ENCODE assay signal across 13 mouse cellular contexts in genomic region chr1:142665262-142665661, GRCm38 (mm10).
"Had no signal": no experiment of that assay in that cellular context is flagged by ENCODE, and none has a peak within 500 bp of the region (broad histone marks: within the 10 kb centered on the region; RNA-seq: fewer than 3 reads in every experiment).

No protein-coding gene starts in this region.

- ATAC-seq: intestine, postnatal 0 days; liver, postnatal 0 days; midbrain, embryonic 16.5 days had no signal

- H3K27ac ChIP-seq: limb, embryonic 15.5 days; liver, embryonic 13.5 days; lung, embryonic 15.5 days; stomach, postnatal 0 days had no signal

- H3K4me3 ChIP-seq: limb, embryonic 15.5 days; liver, embryonic 13.5 days; lung, embryonic 15.5 days had no signal

- H3K27me3 ChIP-seq: limb, embryonic 15.5 days; liver, embryonic 13.5 days; lung, embryonic 15.5 days had no signal

- H3K4me1 ChIP-seq: limb, embryonic 15.5 days; liver, embryonic 13.5 days; lung, embryonic 15.5 days had no signal

- H3K36me3 ChIP-seq: limb, embryonic 15.5 days; liver, embryonic 13.5 days; lung, embryonic 15.5 days had no signal

- H3K9ac ChIP-seq: limb, embryonic 15.5 days; liver, embryonic 13.5 days; liver, postnatal 0 days; lung, embryonic 15.5 days had no signal

- H3K9me3 ChIP-seq: limb, embryonic 15.5 days; liver, embryonic 13.5 days; lung, embryonic 15.5 days had no signal

- DNase-seq: kidney, adult 8-10 months; kidney, postnatal 25 days; liver, embryonic 13.5 days; liver, postnatal 0 days; lung, postnatal 14 days; right cerebral cortex, postnatal 14 days; thymus, postnatal 4 days had no signal

- H3K4me2 ChIP-seq: limb, embryonic 15.5 days; liver, embryonic 13.5 days; lung, embryonic 15.5 days; midbrain, embryonic 11.5 days had no signal
